Mouse (Mus musculus): Measurements from ENCODE around the gene Acox1. TPM values are rescaled to one million over a fixed set of nuclear protein-coding genes. Genes with fewer than 3 reads are reported as not detected.

Gene Acox1
- polyA plus RNA-seq, 1 experiment from 2014 or later: 85.5 TPM

GRCm38 (mm10) chr11:116215991-116216390, 17.1 kb upstream of the Acox1 start:
- 92% methylated on average over 6 of the region's 6 CpGs for WGBS
- Histone ChIP-seq H3K4me3 (ENCODE audit: low read length) (no peak overlapping the region), H3K27me3 (replicated peaks; ENCODE audit: control insufficient read depth, insufficient read depth, low read length) (no peaks in the 10 kb centered on the region), H3K4me1 (ENCODE audit: control insufficient read depth, insufficient read depth, low read length) (peaks cover 26% of the 10 kb centered on the region), H3K9me3 (ENCODE audit: control insufficient read depth, low read length) (no peaks in the 10 kb centered on the region), H3K9ac (ENCODE audit: low read depth, low read length) (no peak overlapping the region), H3K4me2 (ENCODE audit: low read depth, low read length) (no peak overlapping the region), H3K36me3 (ENCODE audit: control insufficient read depth, insufficient read depth, low read length) (no peaks in the 10 kb centered on the region; the same call in 1 of the 2 replicates), H3K27ac (ENCODE audit: low read length) (no peak overlapping the region)
- ATAC-seq: no peak

DNA sequence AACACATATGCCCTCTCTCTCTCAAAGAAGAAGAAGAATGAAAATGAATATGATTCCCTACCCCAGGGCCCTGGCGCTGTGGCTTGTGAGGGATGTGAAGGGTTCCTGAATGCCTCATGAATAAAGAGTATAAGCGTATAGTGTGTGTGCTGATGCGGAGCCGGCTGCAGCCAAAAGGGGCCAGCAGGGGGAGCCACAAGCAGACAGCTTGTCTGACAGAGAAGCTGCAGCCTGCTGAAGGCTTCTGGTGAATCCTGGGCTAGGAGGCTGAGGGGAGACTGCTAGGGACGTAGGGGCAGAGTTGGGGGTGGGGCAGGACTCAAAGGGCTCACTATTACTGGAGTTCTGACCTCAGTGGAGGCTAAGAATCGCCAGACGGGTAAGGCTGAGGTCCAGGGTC, 16.3 kb upstream of the Acox1 start:
- Histone ChIP-seq H3K27me3 (replicated peaks; ENCODE audit: control insufficient read depth, insufficient read depth, low read length) (no peaks in the 10 kb centered on the region), H3K4me3 (ENCODE audit: low read length) (no peak overlapping the region), H3K36me3 (ENCODE audit: control insufficient read depth, insufficient read depth, low read length) (no peaks in the 10 kb centered on the region; the same call in 1 of the 2 replicates), H3K4me2 (ENCODE audit: low read depth, low read length) (no peak overlapping the region), H3K27ac (ENCODE audit: low read length) (no peak overlapping the region), H3K9me3 (ENCODE audit: control insufficient read depth, low read length) (no peaks in the 10 kb centered on the region), H3K4me1 (ENCODE audit: control insufficient read depth, insufficient read depth, low read length) (peaks cover 23% of the 10 kb centered on the region), H3K9ac (ENCODE audit: low read depth, low read length) (no peak overlapping the region)
- WGBS: 85% methylated on average over 7 of the region's 7 CpGs
- no peak for ATAC-seq

DNA sequence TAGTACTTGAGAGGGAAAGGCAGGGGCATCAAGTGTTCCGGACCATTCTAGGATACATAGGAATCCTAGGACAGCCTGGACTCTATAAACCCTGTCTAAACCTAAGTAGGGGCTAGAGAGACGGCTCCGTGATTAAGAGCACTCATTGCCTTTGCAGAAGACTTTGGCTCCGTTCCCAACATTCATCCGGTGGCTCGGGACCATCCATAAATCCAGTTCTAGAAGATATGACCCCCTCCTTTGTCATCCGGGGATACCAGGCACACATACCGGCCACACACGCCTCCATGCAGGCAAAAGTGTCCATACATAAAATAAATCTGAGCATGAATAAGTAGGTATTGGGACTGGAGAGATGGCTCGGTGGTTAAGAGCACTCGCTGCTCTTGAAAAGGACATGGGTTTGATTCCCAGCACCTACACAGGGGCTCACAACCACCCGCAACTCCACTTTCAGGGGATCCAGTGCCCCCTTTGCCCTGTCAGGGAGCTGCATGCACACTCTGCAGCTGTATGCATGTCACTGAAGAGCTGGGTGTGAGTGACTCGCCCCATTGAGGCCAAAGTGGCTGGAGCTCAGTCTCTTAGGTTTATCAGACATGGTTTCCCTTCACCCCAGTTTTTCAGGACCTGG, 15.1 kb upstream of the Acox1 start:
- H3K4me2 ChIP-seq (ENCODE audit: low read depth, low read length): no peak overlapping the region
- WGBS: 78% methylated on average over 13 of the region's 13 CpGs
- no peak overlapping the region for H3K4me3 ChIP-seq (ENCODE audit: low read length)
- no peak overlapping the region for H3K27ac ChIP-seq (ENCODE audit: low read length)
- no peaks in the 10 kb centered on the region; the same call in 1 of the 2 replicates for H3K36me3 ChIP-seq (ENCODE audit: control insufficient read depth, insufficient read depth, low read length)
- ATAC-seq: no peak
- no peaks in the 10 kb centered on the region for H3K27me3 ChIP-seq (replicated peaks; ENCODE audit: control insufficient read depth, insufficient read depth, low read length)
- H3K9me3 ChIP-seq (ENCODE audit: control insufficient read depth, low read length): no peaks in the 10 kb centered on the region
- peaks cover 13% of the 10 kb centered on the region for H3K4me1 ChIP-seq (ENCODE audit: control insufficient read depth, insufficient read depth, low read length)
- H3K9ac ChIP-seq (ENCODE audit: low read depth, low read length): no peak overlapping the region

DNA sequence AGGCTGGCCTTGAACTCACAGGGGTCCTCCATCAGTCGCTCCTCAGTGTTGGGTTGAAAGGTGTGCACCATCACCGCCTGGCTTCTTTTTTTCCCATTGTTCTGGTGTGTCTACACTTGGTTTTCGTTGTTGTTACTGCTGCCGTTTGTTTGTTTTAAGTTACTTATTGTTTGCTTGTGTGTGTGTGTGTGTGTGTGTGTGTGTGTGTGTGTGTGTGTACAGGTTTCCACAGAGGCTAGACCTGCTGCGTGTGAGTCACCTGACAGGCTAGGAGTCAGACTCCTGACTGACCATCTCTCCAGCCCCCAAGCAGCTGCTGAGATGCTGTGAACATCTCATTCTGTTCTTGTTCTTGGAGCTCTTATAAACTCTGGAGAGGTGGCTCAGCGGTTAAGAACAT, 14.0 kb upstream of the Acox1 start:
- WGBS: 88% methylated on average over 6 of the region's 6 CpGs
- no peak overlapping the region for H3K9ac ChIP-seq (ENCODE audit: low read depth, low read length)
- H3K4me1 ChIP-seq (ENCODE audit: control insufficient read depth, insufficient read depth, low read length): peaks cover 6% of the 10 kb centered on the region
- H3K9me3 ChIP-seq (ENCODE audit: control insufficient read depth, low read length): no peaks in the 10 kb centered on the region
- H3K36me3 ChIP-seq (ENCODE audit: control insufficient read depth, insufficient read depth, low read length): no peaks in the 10 kb centered on the region; the same call in 1 of the 2 replicates
- no peak overlapping the region for H3K4me3 ChIP-seq (ENCODE audit: low read length)
- H3K4me2 ChIP-seq (ENCODE audit: low read depth, low read length): no peak overlapping the region
- no peak overlapping the region for H3K27ac ChIP-seq (ENCODE audit: low read length)
- no peak for ATAC-seq
- H3K27me3 ChIP-seq (replicated peaks; ENCODE audit: control insufficient read depth, insufficient read depth, low read length): no peaks in the 10 kb centered on the region

- H3K27ac ChIP-seq (ENCODE audit: low read length): peak overlapping the region; percentile 95
- peaks cover 4% of the 10 kb centered on the region; the same call in 1 of the 2 replicates for H3K36me3 ChIP-seq (ENCODE audit: control insufficient read depth, insufficient read depth, low read length)
- no peaks in the 10 kb centered on the region for H3K27me3 ChIP-seq (replicated peaks; ENCODE audit: control insufficient read depth, insufficient read depth, low read length)
- H3K9me3 ChIP-seq (ENCODE audit: control insufficient read depth, low read length): 0 out of 2 replicates have a peak, but pooled peaks cover 3% of the 10 kb centered on the region
- H3K4me2 ChIP-seq (ENCODE audit: low read depth, low read length): peak overlapping the region; percentile 50
- peaks cover 6% of the 10 kb centered on the region; the same call in 1 of the 2 replicates for H3K4me1 ChIP-seq (ENCODE audit: control insufficient read depth, insufficient read depth, low read length)
- peak overlapping the region; percentile 39 for H3K4me3 ChIP-seq (ENCODE audit: low read length)
- peak; percentile 97 for ATAC-seq
- 47% methylated on average over 5 of the region's 5 CpGs for WGBS
- H3K9ac ChIP-seq (ENCODE audit: low read depth, low read length): peak overlapping the region; percentile 62
These were observed 11.9 kb upstream of the Acox1 start for GRCm38 (mm10) chr11:116210696-116211095.

- Histone ChIP-seq H3K9me3 (ENCODE audit: control insufficient read depth, low read length) (0 out of 2 replicates have a peak, but pooled peaks cover 3% of the 10 kb centered on the region), H3K27me3 (replicated peaks; ENCODE audit: control insufficient read depth, insufficient read depth, low read length) (no peaks in the 10 kb centered on the region), H3K36me3 (ENCODE audit: control insufficient read depth, insufficient read depth, low read length) (peaks cover 4% of the 10 kb centered on the region; the same call in 1 of the 2 replicates), H3K4me1 (ENCODE audit: control insufficient read depth, insufficient read depth, low read length) (peaks cover 6% of the 10 kb centered on the region; the same call in 1 of the 2 replicates), H3K9ac (ENCODE audit: low read depth, low read length) (no peak overlapping the region), H3K4me3 (ENCODE audit: low read length) (no peak overlapping the region), H3K4me2 (ENCODE audit: low read depth, low read length) (no peak overlapping the region), H3K27ac (ENCODE audit: low read length) (peak overlapping the region; percentile 54; the same call in 1 of the 2 replicates)
- ATAC-seq: no peak
- 77% methylated on average over 8 of the region's 8 CpGs for WGBS
These were observed 10.4 kb upstream of the Acox1 start for GRCm38 (mm10) chr11:116209257-116209656.

DNA sequence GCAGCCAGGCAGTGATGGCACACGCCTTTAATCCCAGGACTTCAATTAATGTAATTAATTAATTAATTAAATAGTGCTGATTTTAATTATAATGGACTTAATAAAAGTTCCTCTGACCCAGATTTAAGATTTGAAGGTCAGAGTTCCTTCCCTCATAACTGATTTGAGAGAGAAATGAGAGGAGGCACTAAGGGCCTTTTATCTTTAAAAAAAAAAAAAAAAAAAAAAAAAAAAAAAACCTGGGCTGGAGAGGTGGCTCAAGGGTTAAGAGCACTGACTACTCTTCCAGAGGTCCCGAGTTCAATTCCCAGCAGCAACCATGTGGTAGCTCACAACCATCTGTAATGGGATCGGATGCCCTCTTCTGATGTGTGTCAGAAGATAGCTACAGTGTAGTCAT, 9.8 kb upstream of the Acox1 start:
- ATAC-seq: no peak
- Histone ChIP-seq H3K4me3 (ENCODE audit: low read length) (no peak overlapping the region), H3K9me3 (ENCODE audit: control insufficient read depth, low read length) (0 out of 2 replicates have a peak, but pooled peaks cover 3% of the 10 kb centered on the region), H3K36me3 (ENCODE audit: control insufficient read depth, insufficient read depth, low read length) (peaks cover 4% of the 10 kb centered on the region; the same call in 1 of the 2 replicates), H3K27me3 (replicated peaks; ENCODE audit: control insufficient read depth, insufficient read depth, low read length) (no peaks in the 10 kb centered on the region), H3K27ac (ENCODE audit: low read length) (no peak overlapping the region), H3K9ac (ENCODE audit: low read depth, low read length) (no peak overlapping the region), H3K4me2 (ENCODE audit: low read depth, low read length) (no peak overlapping the region), H3K4me1 (ENCODE audit: control insufficient read depth, insufficient read depth, low read length) (peaks cover 6% of the 10 kb centered on the region; the same call in 1 of the 2 replicates)
- 87% methylated on average over 3 of the region's 3 CpGs for WGBS

GRCm38 (mm10) chr11:116206678-116207077, 7.8 kb upstream of the Acox1 start:
- H3K4me2 ChIP-seq (ENCODE audit: low read depth, low read length): no peak overlapping the region
- no peak overlapping the region for H3K4me3 ChIP-seq (ENCODE audit: low read length)
- no peak overlapping the region for H3K9ac ChIP-seq (ENCODE audit: low read depth, low read length)
- ATAC-seq: no peak
- no peaks in the 10 kb centered on the region for H3K27me3 ChIP-seq (replicated peaks; ENCODE audit: control insufficient read depth, insufficient read depth, low read length)
- peaks cover 2% of the 10 kb centered on the region; the same call in 1 of the 2 replicates for H3K4me1 ChIP-seq (ENCODE audit: control insufficient read depth, insufficient read depth, low read length)
- H3K27ac ChIP-seq (ENCODE audit: low read length): no peak overlapping the region
- peaks cover 4% of the 10 kb centered on the region; the same call in 1 of the 2 replicates for H3K36me3 ChIP-seq (ENCODE audit: control insufficient read depth, insufficient read depth, low read length)
- 79% methylated on average over 4 of the region's 4 CpGs for WGBS
- H3K9me3 ChIP-seq (ENCODE audit: control insufficient read depth, low read length): 0 out of 2 replicates have a peak, but pooled peaks cover 3% of the 10 kb centered on the region

GRCm38 (mm10) chr11:116203150-116203549, 4.3 kb upstream of the Acox1 start:
- H3K27ac ChIP-seq (ENCODE audit: low read length): no peak overlapping the region
- H3K27me3 ChIP-seq (replicated peaks; ENCODE audit: control insufficient read depth, insufficient read depth, low read length): no peaks in the 10 kb centered on the region
- no peak overlapping the region for H3K4me3 ChIP-seq (ENCODE audit: low read length)
- H3K9me3 ChIP-seq (ENCODE audit: control insufficient read depth, low read length): 0 out of 2 replicates have a peak, but pooled peaks cover 3% of the 10 kb centered on the region
- H3K9ac ChIP-seq (ENCODE audit: low read depth, low read length): no peak overlapping the region
- ATAC-seq: no peak
- H3K4me2 ChIP-seq (ENCODE audit: low read depth, low read length): no peak overlapping the region
- WGBS: 88% methylated on average over 3 of the region's 3 CpGs
- peaks cover 4% of the 10 kb centered on the region; the same call in 1 of the 2 replicates for H3K36me3 ChIP-seq (ENCODE audit: control insufficient read depth, insufficient read depth, low read length)
- H3K4me1 ChIP-seq (ENCODE audit: control insufficient read depth, insufficient read depth, low read length): peaks cover 5% of the 10 kb centered on the region; the same call in 1 of the 2 replicates
